Mouse (Mus musculus) spleen, postnatal 14 days (tissue): ENCODE data around the gene Sh2d4b.
A peak's percentile ranks its signal among the peaks of the same experiment; 100 is the strongest.

Experiments used
- DNase-seq, 2 experiments: peaks; one replicate each; pipeline ENCODE4 v3.0.0; 2021 to 2022; ENCODE audit warnings: low spot score in 2 of 2

Sh2d4b gene

GRCm38 (mm10) chr14:40906770-40907169, 13.7 kb upstream of the Sh2d4b start:
- DNase-seq, result no peak

- no peak for DNase-seq
These were observed 12.7 kb upstream of the Sh2d4b start for GRCm38 (mm10) chr14:40905813-40906212.

GRCm38 (mm10) chr14:40902307-40903055, 9.4 kb upstream of the Sh2d4b start:
- DNase-seq, result no peak

GRCm38 (mm10) chr14:40900267-40900666, 7.2 kb upstream of the Sh2d4b start:
- no peak for DNase-seq

- DNase-seq, result no peak
These were observed 4.8 kb upstream of the Sh2d4b start for GRCm38 (mm10) chr14:40897916-40898315.

GRCm38 (mm10) chr14:40895681-40896080, 2.6 kb upstream of the Sh2d4b start:
- DNase-seq, result no peak

GRCm38 (mm10) chr14:40894576-40895247, 1.6 kb upstream of the Sh2d4b start:
- DNase-seq, result peak; percentile 25 to 48

- DNase-seq, result no peak
These were observed 818 bp upstream of the Sh2d4b start for GRCm38 (mm10) chr14:40893884-40894283.

GRCm38 (mm10) chr14:40892326-40892825, 690 bp downstream of the Sh2d4b start:
- no peak for DNase-seq

GRCm38 (mm10) chr14:40891506-40891905, 1.6 kb downstream of the Sh2d4b start:
- no peak for DNase-seq

- DNase-seq, result no peak
These were observed 3.4 kb downstream of the Sh2d4b start for GRCm38 (mm10) chr14:40889704-40890103.

- DNase-seq, result no peak
These were observed 3.9 kb downstream of the Sh2d4b start for GRCm38 (mm10) chr14:40889181-40889580.

GRCm38 (mm10) chr14:40886428-40887202, 6.5 kb downstream of the Sh2d4b start:
- no peak for DNase-seq

- DNase-seq, result no peak
These were observed 7.3 kb downstream of the Sh2d4b start for GRCm38 (mm10) chr14:40885752-40886151.

- DNase-seq, result no peak
These were observed 7.8 kb downstream of the Sh2d4b start for GRCm38 (mm10) chr14:40885225-40885624.

- DNase-seq, result no peak
These were observed 18.5 kb downstream of the Sh2d4b start for GRCm38 (mm10) chr14:40874565-40874964.

- DNase-seq, result no peak
These were observed 19.1 kb downstream of the Sh2d4b start for GRCm38 (mm10) chr14:40873961-40874360.

- no peak for DNase-seq
These were observed 22.5 kb downstream of the Sh2d4b start for GRCm38 (mm10) chr14:40870598-40870997.

GRCm38 (mm10) chr14:40864811-40865514, 28.1 kb downstream of the Sh2d4b start:
- no peak for DNase-seq

- DNase-seq, result no peak
These were observed 29.4 kb downstream of the Sh2d4b start for GRCm38 (mm10) chr14:40863659-40864058.

- DNase-seq, result no peak
These were observed 30.0 kb downstream of the Sh2d4b start for GRCm38 (mm10) chr14:40863022-40863421.

- no peak for DNase-seq
These were observed 40.1 kb downstream of the Sh2d4b start for GRCm38 (mm10) chr14:40852978-40853377.
